Mouse (Mus musculus) spleen, adult 18-20 months (tissue): ENCODE measurements at regions not wholly inside any gene's neighbourhood (a gene's known extent, or its start where the extent isn't known, plus 50 kb on each side); places are given as distances from the start of the nearest gene placed in this dataset.

Experiments used
- DNase-seq, 2 experiments: peaks; one replicate each; pipeline ENCODE4 v3.0.0; 2022; ENCODE audit warnings: mixed read lengths in 2 of 2

DNA sequence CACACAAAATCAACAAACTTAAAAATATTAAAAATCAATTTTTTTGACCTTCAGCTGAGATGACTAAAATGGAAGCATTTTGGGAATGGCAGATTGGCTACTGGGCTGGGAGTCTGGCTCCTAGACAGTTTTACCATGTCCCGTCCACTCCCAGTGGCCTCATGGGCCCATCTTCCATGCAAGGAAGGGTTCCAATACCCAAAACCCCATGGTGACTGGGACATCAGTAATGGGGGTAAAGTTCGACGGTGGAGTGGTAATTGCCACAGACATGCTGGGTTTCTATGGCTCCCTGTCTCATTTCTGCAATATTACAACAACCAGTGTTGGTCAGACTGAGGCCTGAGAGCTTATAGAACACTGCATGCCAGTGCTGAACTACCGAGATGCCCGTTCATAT, 82.2 kb downstream of the Il20rb start:
- DNase-seq: no peak

DNA sequence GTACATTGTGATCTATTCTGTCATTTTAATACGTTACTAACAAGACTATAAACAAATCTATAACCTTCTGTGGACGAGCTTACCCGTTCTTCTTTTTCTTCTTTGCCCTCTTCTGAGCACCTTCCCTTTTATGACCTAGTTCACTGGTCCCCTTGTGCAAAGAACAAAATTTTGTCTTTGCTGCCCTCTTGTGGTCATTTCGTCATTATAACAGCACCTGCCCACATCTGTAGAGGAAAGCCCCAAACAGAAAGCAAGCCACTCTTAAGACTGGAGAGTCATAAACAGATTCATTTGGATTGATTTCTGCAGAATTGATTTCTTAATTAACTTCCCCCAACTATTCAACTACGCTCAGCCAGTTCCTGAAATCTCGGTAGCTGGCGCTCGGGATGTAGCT, 86.2 kb downstream of the Il20rb start:
- DNase-seq: peak in 1 of 2 experiments; percentile 9

DNA sequence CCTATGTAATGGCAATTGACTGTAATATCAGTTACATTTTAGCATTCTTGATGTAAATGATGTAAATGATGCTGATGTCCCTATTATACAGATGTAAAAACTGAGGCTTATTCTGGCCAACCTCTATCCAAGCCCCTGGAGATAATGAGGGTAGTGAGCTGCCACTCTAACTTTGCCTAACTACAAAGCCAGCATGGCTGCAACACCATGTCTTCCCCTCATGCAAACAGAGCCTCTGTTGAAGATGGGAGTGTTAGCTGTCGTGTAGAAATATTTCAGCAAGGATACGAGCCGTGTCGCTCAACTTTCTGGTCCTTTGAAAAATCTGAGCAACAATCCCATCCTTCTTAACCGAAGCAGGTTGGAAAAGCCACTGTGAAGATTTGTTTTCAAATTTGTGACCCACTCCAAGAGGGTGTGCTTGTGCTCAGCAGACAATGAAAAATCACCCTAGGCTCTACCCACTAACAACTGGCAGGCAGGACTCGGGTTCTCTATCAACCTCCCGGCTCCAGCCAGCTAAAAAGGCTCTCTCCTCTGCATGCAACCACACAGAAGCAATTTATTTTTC, 90.2 kb downstream of the Il20rb start:
- DNase-seq: no peak

DNA sequence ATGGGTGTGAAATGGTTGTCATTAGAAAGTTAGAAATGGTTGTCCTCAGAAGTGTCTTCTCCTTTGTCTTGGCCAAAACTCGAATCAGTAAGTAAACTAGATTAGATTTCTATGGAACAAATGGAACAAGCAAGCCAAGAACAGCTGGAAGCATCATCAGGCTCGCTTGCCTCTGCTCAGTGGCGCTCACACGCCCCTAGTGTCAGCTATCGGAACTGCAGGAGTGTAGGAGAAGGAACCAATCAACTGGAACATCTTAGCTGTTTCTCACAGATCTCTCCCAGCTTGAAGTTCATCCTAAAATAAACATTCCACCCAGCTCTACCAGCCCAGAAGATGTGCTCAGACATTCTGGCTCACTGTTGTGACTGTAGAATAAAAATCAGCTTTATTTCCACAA, 90.9 kb downstream of the Il20rb start:
- DNase-seq: peak; percentile 25 to 74

DNA sequence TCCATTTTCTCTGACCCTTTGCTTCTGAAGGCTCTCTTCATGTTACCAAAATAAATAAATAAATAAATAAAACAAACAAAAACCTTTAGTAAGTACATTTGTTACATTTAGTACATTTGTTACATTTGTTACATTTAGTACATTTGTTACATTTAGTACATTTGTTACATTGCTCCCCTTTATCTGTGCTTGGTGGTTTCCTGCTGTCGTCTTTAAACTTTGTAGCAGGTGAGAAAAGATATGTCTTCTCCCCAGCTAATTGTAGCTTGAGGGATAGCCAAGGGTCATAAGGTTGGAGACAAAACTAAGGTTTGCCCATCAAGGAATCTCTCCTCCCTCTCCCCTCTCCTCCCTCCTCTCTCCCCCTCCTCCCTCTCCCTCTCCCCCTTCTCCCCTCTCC, 92.0 kb downstream of the Il20rb start:
- DNase-seq: no peak

DNA sequence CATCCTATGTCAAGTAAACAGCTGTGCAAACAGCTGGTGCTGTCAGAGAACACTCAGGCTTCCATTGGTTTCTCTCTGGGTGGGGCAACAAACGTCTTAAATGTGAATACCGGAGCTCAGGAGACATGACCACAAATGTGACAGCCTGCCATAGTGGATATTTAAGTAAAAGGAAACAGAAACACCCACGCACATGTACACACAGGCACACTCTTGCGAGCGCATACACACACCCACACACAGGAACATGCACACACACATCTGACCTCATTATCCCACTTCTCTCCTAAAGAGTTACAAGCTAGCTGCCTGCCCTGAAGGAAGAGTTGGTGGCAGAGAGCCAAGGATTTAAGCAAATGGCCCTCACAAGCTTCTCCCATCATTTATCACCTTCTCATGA, 92.4 kb downstream of the Il20rb start:
- DNase-seq: no peak

DNA sequence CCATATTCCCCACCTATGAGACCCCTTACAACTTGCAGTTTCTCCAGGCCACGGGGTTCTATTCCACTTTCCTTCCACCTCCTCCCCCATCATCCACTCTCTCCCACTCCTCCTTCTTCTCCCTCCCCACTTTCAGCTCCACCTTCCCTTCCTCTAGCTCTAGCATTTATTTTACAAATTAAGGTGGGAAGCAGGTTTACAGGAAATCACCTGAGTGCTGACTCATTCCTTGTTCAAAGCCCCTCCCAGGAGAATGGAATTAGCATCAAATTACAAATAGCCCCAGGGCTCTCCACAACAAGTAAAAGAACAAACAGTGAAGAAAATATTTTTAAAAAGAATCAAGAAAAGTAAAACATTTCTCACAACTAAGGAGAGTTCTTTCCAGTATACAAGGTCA, 94.3 kb downstream of the Il20rb start:
- no peak for DNase-seq

DNA sequence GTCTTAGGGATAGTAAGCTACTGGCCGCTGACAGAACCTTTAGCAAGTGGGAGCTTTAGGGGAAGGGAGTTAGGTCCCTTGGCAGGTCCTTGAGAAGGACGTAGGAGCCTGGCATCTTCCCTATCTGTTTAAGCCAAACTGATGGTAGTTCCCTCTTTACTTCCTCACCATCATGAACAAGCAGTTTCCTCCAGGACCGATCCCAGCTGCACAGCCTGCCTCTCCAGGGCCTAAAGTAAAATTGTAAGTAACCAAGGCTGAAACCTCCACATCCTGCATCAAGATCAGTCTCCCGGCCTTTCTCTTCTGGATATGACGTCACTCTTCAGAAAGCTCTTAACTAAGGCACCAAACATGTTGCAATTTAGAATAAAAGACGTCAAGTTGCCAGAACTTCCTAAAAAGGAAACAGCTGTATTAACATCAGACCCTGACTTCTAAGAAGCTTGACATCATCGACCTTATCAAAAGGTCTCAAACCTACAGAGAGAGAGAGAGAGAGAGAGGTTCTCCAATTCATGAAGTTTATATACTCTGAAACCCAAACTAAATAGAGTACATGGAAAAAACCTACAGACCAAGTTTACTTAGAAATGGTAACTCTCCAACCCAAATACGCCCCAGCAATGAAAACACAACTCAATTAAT, 94.9 kb downstream of the Il20rb start:
- no peak for DNase-seq

DNA sequence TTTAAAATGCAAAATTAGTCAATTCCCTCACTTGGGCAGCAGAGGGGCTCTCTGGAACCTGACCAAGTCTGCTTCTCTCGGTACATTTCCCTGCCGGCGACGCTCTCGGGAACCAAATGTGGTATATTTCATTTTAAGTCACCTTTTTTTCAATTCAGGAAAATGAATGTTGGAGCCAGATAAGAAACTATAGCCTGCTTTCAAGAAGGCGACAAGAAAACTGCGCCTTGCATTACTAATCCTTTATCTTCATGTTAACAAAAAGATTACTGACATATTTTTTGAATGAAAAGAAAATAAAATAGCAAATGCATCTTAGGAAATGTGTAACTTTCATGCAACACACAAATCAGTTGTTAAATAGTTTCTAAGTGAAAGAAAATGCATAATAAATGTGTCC, 98.2 kb downstream of the Il20rb start:
- no peak for DNase-seq

DNA sequence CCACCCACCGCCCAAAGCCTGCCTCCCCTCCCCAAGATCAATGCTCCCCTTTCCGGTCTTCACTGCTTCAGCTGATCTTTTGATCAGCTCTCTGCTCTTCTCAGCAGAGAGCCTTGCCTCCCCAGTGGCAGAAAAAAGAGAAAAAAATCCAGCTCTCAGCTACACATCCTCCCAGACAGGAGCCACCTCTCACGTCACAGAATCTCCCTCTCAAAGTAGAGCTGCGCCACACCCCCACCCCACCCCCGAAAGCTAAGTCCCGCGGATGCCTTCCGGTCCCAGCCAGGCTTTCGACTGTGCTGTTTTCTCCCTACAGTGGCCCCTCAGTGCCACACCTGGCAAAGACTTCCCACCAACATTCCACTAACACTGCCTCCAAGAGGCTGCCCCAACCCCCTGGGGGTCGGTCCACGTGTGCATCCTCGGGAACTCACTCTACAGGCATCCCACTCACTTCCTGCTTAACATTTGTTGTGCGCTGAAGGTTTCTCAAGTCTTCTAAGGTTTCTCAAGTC, 99.4 kb downstream of the Il20rb start:
- no peak for DNase-seq

DNA sequence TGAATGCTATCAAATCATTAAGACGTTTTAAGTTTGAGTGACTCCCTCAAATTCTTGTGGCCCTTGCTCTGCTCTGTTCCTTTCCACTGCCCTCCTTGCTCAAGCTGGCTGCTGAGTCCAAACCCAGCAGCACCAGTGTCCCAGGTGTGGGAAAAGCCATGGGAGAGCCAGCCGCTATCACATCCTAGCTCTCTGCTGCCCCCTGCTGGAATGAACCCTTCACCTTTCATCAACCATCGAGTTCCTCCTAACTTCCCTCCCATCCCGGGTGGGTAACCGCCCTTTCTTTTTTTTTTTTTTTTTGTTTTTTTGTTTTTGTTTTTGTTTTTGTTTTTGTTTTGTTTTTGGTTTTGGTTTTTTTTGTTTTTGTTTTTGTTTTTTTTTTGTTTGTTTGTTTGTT, 104.1 kb downstream of the Il20rb start:
- DNase-seq: peak in 1 of 2 experiments; percentile 58

DNA sequence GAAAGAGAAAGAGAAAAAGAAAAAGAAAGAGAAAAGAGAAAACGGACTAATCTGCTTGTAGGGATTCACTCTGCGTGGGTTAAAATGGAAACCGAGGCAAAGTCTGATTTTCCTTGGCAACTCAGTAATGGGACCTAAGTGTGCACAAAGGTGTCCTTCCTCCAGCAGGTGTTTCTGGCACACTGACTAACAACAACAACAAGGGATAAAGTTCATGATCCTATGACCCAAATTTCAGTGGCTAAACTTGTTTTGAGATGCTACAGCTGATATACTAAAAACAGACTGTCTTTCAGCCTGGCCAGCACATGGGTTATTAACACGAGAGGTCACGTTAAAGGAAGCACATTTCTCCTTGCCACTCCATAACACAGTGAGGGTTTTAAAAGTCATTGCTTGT, 116.7 kb downstream of the Il20rb start:
- no peak for DNase-seq

DNA sequence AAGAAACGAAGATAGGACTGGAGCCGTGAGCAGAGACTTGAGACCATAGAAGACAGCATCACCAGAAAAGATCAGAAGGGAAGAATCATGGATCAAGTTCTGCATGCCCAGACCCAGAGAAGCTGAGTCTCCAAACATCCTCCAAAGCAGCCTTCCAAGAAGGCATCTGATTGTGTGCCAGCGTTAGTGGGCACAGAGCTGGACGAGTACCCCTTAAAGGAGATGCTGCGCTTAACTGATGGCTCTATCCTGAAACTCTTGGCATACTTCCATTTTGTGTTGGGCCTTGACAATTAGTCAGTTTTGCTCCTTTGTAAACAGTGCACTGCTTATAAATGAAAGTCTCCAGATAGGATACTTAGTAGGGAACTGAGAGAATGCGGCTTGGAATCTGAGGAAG, 119.8 kb downstream of the Il20rb start:
- no peak for DNase-seq

DNA sequence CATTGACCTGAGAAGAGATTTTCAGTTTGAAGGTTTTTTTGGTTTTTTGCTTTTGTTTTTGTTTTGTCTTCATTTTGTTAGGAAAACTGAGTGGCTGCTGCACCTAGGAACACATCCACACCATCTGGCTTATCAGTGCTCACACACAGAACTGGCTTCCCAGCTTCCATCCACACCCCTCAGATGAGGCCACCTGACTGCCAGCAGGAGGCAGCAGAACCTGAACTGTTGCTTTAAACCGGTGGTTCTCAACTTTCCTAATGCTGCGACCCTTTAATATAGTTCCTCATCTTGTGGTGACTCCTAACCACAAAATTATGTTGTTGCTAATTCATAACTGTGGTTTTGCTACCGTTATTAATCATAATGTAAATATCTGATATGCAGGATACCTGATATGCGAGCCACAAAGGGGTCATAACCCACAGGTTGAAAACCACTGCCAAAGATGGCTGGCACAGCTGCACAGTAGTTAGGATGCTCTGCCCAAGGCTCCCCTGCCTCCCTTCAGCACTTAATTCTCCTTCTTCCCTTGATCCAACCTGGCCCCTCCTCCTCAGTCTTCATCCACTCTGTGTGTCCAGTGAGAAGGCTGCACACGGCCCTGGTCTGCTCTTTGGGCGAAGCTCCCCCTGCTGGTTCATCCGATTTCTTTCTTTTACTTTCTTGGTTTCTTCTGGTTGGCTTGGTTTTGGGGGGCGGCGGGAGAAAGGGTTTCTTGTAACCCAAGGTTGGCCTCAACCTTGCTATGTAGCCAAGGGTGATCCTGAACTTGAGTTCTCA, 126.5 kb downstream of the Il20rb start:
- DNase-seq: peak in 1 of 2 experiments; percentile 1

DNA sequence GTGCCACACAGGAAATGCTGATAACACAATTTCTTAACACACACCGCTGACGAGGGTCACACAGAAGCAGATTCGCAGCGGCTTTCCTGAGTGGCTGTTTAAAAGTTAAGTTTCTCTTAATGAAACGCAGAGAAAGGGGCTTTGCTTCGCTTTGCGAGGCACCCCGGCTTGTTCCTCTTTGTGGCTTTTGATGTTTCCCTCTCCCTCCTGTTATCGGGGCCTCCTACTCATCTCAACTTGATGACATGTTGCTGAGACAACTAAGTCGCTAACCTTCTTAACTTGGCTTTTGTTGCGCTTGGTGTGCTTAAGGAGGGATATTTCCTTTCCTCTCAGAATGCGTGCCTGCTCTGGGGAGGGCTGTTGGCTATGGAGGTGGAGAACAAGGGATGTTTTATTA, 129.0 kb downstream of the Il20rb start:
- no peak for DNase-seq

DNA sequence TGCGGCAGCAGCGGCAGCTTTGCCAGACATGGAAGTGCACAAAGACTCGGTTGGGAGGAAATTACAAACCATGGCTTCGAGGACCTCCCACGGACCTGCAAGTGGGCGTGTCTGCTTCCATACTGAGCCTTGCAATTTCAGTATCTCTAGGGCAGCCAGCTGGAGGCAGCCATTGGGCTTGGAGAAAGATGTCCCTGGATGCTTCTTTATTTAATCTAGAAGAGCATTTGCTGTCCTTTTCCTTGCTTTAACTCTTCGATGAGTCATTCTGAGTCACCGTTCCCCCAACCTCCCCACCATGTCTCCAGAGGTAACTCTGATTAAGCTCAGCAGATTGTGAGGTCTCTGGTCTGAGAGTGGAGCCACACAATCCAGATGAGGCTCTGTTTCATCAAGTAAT, 145.8 kb downstream of the Il20rb start:
- DNase-seq: no peak

DNA sequence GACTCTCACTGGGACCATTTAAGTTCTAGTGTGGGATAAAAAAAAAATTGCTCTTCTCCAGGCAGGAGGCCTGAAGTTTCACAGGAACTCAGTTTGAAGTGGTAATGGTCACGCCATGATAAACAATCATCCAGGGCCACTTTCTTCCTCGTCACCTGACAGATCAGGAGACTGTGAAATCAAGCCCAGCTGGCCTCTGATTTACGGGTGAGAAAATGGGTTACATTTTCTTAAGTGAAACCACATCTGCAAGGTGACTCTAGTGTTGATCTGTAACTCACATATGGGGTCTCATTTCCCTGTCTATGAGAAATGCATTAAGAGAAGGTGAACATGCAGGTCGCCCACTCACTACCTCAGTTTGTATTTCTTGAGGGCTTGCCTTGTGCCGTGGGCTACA, 178.8 kb downstream of the Il20rb start:
- no peak for DNase-seq

DNA sequence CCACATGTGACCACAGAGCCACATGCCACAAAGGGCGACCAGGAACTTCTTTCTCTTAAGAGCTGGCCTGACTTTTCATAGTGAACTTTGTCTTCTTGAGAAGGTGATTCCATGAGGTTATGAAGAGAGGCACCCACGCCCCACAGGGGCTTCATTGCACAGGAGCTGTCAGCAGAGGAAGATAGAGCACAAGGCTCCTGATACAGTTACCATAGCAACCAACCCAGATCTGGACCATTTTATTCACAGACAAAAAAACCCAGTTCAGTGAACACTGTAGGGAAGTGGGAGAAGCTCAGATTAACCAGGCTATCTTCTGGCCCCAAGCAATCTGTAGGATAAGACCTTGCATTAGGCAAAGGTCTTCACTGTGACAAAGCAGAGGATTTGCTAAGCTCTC, 179.2 kb downstream of the Il20rb start:
- no peak for DNase-seq

DNA sequence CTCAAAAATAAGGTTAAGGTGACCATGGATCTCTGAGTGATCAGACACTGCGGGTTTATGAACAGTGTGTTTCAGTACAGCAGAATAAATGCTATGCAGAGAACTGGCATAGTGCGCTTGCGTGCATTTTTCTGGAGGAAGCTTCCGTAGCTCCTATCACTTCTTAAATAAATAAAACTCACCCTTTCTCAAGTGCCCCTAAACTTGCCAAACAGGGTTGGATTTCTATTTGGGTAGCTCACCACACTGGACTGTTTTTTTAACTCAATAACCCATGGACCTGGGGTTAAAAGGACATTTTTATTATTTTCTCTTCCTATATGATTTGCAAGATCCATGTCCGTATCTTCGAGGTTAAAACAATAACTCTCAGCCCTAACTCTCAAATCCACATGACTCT, 182.8 kb downstream of the Il20rb start:
- no peak for DNase-seq

DNA sequence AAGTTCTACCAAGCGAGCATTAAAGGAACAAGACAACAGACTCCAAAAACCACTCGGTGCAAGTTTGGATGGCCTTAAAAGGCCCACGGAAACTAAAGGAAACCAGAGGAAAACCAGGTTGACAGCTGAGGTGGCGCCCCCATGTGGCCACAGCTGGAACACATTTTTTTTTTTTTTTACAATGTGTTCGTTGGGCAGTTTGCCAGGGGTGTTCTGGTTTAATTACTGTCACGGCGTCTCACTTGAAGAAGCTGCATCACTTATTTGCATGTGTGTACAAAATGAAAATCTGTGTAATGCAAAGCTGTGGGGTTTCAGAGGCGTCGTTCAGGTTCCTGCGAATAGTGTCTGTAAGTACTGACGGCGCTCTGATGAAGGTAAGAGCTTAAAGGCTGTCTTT, 185.0 kb downstream of the Il20rb start:
- DNase-seq: no peak

DNA sequence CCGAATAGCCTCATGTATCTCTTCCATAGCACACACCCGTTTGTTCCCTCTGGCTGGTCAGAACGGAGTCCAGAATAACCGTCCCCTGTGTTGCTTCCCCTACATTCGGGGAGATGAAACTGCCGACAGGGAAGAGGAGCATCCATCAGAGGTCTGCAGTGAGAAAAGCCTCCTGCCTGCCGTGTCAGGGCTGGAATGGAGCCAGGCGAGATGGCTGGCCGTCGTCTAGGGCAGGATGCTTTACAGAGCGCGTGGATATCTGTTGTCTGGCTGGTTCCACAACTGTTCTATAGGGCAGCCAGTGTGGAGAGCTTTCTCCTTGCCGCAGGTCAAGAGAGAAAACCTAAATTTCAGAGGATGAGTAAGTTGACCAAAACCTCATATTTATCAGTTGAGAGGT, 209.2 kb downstream of the Il20rb start:
- DNase-seq: no peak

DNA sequence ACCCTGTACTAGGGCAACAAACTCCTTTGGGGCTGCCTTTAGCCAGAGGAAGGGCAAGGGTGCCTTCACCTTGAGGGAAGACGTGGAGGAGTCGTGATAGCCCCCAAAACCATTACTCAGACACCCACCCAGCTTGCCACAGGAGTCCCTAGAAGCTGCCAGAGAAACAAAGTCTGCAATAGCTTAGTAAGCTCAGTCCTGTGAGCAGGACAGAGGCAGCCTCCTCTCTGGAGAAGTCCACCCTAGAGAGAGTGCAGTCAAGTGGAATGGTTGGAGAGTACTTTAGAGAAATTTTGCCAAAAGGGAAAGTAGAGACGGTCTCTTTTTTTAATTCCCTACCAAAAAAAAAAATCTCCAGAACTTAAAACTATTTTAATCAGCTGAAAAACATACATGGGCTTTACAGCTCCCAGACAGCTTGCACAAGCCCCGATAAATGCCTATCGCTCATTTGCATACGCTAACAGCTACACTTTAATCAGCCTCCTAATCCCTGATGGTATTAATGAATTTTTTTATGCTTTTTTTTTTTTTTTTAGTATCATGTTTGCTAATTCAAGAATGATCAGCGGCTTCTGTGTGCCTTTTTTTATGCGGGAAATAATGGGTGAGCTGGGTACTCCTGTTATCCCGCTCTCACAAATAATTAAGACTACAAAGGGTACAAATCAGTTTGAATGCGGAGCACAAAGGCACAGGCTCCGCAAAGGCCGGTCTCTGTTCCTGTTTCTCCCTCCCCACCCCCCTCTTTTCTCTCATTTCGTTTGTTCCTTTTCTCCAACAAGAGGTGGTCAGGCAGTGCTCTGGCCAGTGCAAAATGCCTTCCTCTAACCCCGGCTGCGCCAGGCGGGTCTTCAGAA, 219.8 kb downstream of the Il20rb start:
- no peak for DNase-seq

DNA sequence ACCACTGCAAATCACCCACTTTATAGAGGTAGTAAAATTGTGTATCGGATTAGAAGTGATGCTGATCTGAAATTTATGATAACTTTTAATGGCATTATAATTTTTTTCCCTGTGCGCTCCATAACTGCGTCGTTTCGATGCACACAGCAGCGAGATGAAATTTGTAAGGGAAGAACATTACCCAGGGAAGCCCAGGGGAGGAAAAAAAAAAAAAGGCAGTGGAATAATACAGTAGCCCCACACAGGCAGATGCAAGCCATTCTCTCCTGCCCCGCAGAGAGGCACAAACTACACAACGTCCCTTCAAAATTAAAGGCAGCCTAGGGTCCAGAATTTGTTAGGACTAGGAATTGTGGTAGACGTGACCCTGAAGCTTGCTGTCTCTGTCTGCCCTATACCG, 234.2 kb downstream of the Il20rb start:
- DNase-seq: no peak
